Mouse (Mus musculus) liver, embryonic 15.5 days (tissue): Measurements from ENCODE around the gene Atp1a4. TPM values are rescaled to one million over a fixed set of nuclear protein-coding genes. Genes with fewer than 3 reads are reported as not detected.

ENCODE experiments used
- ATAC-seq: fragments of 200-750 bp; cut with Nextera tagmentation; 2 replicates; pipeline ENCODE4 v1.8.0; 2017; ENCODE audit warnings: moderate number of reproducible peaks, mild to moderate bottlenecking, moderate library complexity; ENCODE audit not compliant: insufficient read depth
- H3K27ac ChIP-seq: fragments of 300-500 bp; sonication (generic); replicated peaks from 2 replicates; pipeline ENCODE4 v1.5.1; 2015; ENCODE audit warnings: mild to moderate bottlenecking, inconsistent platforms
- H3K27me3 ChIP-seq: fragments of 300-500 bp; sonication (generic); 2 replicates; pipeline ENCODE4 v1.6.1; 2015; ENCODE audit warnings: mild to moderate bottlenecking, inconsistent platforms
- H3K36me3 ChIP-seq: fragments of 300-500 bp; sonication (generic); replicated peaks from 2 replicates; pipeline ENCODE4 v1.6.1; 2015; ENCODE audit warnings: moderate library complexity, mild to moderate bottlenecking, inconsistent platforms
- H3K4me1 ChIP-seq: fragments of 300-500 bp; sonication (generic); replicated peaks from 2 replicates; pipeline ENCODE4 v1.6.1; 2015; ENCODE audit warnings: inconsistent platforms
- H3K4me2 ChIP-seq: fragments of 300-500 bp; sonication (generic); 2 replicates; pipeline ENCODE4 v1.6.1; 2015; ENCODE audit warnings: moderate library complexity, mild to moderate bottlenecking, inconsistent platforms
- H3K4me3 ChIP-seq: fragments of 300-500 bp; sonication (generic); replicated peaks from 2 replicates; pipeline ENCODE4 v1.5.1; 2015; ENCODE audit warnings: mild to moderate bottlenecking, inconsistent platforms
- H3K9ac ChIP-seq: fragments of 300-500 bp; sonication (generic); 2 replicates; pipeline ENCODE4 v1.6.1; 2015; ENCODE audit warnings: moderate library complexity, mild to moderate bottlenecking, inconsistent platforms
- H3K9me3 ChIP-seq: fragments of 300-500 bp; sonication (generic); replicated peaks from 2 replicates; pipeline ENCODE4 v1.6.1; 2016; ENCODE audit warnings: inconsistent platforms
- WGBS: fragments of 180-500 bp; shearing (Covaris S2); methylation state at CpG from one replicate; pipeline ENCODE4 v1.1.7; 2015; ENCODE audit warnings: mixed read lengths; ENCODE audit not compliant: insufficient replicate concordance; 5-methylcytosine and 5-hydroxymethylcytosine counted together
- polyA plus RNA-seq: library from polyadenylated mRNA; unstranded; fragments of >200 nt; fragmentation: Nextera tagmentation; extraction: Ambion mirVana; gene quantifications from 2 replicates; pipeline ENCODE4 v1.2.1, GENCODE M21; 2015

The Atp1a4 gene
- polyA plus RNA-seq, 1 experiment from 2014 or later, result 0.02 TPM

DNA sequence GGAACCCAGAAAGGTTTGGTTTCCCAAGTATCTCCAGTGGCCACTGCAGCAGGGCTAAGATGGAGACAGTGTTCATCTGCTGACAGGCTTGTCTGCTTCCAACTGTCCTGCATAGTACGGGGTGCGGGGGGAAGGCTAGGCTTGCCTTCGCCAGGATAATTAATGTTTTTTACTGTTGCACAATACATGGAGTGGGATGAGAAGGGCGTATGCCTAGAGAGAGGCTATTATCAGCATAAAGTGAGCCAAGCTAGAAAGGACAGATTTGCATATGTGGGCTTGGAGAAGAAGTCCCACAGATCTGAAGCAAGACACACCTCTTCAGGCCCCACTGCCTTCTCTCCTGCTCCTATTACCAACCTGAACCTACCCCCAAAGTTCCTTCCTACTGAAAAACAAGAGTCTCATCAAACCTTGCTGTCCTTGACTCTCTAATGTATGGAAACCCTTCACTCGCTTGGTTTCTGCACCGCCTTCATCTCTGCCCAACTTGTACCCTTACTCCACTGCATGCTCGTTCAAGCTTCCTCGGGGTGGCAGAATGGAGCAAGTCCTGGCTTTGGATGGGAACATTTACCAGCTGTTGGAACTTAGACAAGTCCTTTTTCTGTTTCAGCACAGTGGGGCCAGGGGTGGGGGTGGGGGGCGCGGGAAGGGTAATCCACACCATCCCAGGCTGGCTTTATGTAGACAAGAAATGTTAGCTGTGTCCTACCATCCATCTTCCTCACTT, 23.5 kb upstream of the Atp1a4 start:
- Histone ChIP-seq H3K9ac (no peak overlapping the region), H3K4me1 (no peaks in the 10 kb centered on the region), H3K27ac (no peak overlapping the region), H3K4me2 (no peak overlapping the region), H3K36me3 (no peaks in the 10 kb centered on the region), H3K9me3 (no peaks in the 10 kb centered on the region), H3K27me3 (peaks cover 15% of the 10 kb centered on the region; the same call in 1 of the 2 replicates), H3K4me3 (no peak overlapping the region)
- whole genome bisulfite sequencing, result 60% methylated on average over 10 of the region's 10 CpGs
- no peak for ATAC-seq

DNA sequence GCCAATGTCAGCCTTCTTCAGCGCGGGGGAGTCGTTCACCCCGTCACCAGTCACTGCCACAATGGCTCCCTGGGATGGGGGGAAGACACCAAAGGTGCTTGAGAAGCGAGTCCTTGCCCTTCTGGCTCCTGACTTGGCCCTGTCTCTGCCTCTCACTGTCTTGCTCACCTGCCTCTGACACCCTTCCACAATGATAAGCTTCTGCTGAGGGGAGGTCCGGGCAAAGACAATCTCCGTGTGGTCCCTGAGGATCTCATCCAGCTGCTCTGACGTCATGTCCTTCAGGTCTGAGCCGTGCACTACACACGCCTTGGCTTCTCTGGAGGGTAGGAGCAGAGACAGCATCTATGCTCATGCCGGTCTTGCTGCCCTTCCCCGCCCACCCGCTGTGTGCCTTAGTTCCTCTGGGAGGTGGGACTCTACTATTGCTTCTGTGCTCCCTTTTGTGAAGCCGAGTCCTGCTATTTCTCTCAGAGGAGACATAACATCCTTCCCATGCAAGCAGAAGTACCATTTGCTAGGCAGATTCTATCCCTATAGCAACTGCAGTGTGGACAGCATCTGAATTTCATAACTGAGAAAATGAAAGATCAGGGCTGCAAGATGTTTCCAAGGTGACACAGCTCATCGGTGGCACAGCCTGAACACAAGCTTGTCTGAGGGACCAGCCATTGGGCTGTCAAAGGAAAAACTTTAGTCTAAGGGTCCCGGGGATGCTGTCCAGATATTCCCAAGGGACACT, 21.7 kb upstream of the Atp1a4 start:
- Histone ChIP-seq H3K27me3 (peaks cover 12% of the 10 kb centered on the region; the same call in 1 of the 2 replicates), H3K4me2 (no peak overlapping the region), H3K4me3 (no peak overlapping the region), H3K9me3 (no peaks in the 10 kb centered on the region), H3K27ac (no peak overlapping the region), H3K4me1 (no peaks in the 10 kb centered on the region), H3K9ac (no peak overlapping the region), H3K36me3 (no peaks in the 10 kb centered on the region)
- ATAC-seq, result no peak
- WGBS, result 63% methylated on average over 16 of the region's 16 CpGs

DNA sequence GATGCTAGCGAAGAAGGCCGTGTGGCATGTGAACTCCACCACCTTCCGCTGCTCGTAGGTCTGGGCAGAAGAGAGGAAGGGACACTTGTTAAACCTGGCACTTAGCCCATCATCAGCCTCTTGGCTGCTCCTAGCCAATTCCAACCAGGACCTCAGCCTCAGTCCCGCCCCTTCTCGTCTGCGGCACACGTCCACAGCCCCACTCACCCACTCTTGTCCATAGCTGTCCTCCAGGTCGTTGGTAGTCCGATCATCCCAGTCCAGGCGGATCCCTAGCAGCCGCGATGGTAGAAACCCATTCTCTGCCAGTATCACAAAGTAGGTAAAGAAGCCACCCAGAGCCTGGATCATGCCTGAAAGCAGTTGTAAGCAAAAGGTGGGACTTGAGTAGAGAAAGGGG, 20.1 kb upstream of the Atp1a4 start:
- no peak overlapping the region for H3K27ac ChIP-seq
- ATAC-seq, result no peak
- 0 out of 2 replicates have a peak, but pooled peaks cover under 1% of the 10 kb centered on the region for H3K27me3 ChIP-seq
- H3K36me3 ChIP-seq, result no peaks in the 10 kb centered on the region
- no peaks in the 10 kb centered on the region for H3K9me3 ChIP-seq
- H3K4me1 ChIP-seq, result no peaks in the 10 kb centered on the region
- no peak overlapping the region for H3K9ac ChIP-seq
- H3K4me3 ChIP-seq, result no peak overlapping the region
- 83% methylated on average over 13 of the region's 13 CpGs for WGBS
- H3K4me2 ChIP-seq, result no peak overlapping the region

DNA sequence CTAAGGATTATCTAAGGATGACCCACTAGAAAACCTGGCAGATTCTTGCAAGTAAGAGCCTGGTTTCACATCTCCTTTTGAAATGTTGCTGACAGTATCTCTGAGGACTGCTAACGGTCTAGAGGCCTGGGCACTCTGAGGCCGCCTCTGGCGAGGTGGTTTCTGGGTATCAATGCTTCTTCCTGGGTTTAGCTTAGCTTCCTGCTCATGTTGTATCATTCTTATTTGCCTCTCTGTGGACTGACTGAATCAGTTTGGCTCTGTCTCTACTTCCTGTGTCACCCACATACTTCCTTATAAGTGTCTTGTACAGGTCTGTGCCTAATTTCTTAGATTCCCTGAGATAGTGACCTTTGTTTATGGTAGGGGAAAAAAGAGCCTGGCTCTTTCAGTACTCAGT, 19.0 kb upstream of the Atp1a4 start:
- H3K4me3 ChIP-seq, result no peak overlapping the region
- WGBS, result 15% methylated on average over 3 of the region's 3 CpGs

DNA sequence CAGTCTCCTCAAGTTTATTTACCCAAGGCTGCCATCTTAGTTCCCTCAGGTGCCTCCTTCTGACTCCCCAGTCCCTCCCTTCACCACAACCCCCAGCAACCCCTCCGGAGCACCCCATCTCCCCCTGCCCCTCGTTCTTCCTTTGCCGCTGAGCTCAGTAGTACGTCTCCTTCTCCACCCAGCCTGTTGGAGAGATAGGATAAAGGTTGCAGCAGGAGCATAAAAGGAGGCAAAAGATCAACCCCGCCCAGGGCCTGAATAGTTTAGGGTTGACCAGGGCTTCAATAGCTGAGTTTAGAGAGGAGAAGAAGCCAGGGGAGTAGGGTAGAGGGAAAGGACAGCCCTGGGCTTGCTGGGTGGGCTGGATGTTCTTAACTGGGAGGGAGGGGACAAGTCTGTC, 16.3 kb upstream of the Atp1a4 start:
- Histone ChIP-seq H3K27me3 (no peaks in the 10 kb centered on the region), H3K4me3 (no peak overlapping the region), H3K9me3 (no peaks in the 10 kb centered on the region), H3K4me2 (no peak overlapping the region), H3K36me3 (no peaks in the 10 kb centered on the region), H3K27ac (no peak overlapping the region), H3K9ac (no peak overlapping the region), H3K4me1 (no peaks in the 10 kb centered on the region)
- 65% methylated on average over 5 of the region's 5 CpGs for WGBS
- ATAC-seq, result no peak

More for the DNA sequence above, 19.0 kb upstream of the Atp1a4 start:
- no peak overlapping the region for H3K9ac ChIP-seq
- no peaks in the 10 kb centered on the region for H3K36me3 ChIP-seq
- no peaks in the 10 kb centered on the region for H3K27me3 ChIP-seq
- ATAC-seq, result no peak
- H3K4me1 ChIP-seq, result no peaks in the 10 kb centered on the region
- no peaks in the 10 kb centered on the region for H3K9me3 ChIP-seq
- H3K27ac ChIP-seq, result no peak overlapping the region
- H3K4me2 ChIP-seq, result no peak overlapping the region

DNA sequence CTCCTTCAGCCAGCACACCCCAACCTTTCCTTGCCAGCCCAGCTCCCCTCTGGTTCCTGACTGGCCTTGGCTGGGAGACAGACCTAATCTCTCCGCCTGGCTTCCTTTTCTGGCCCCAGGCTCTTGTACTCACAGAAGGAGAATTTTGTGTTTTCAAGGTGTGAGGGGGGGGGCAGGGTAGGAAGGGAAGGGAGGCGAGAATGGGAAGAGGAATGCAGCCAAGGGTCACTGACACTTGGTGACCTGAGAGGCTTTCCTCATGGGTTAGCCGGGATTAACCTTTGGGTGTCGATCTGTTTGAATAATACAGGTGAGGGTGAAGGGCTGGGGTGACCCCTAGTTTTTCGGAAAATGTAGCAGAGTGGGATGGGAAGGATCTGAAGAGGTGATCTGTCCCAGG, 15.9 kb upstream of the Atp1a4 start:
- no peaks in the 10 kb centered on the region for H3K9me3 ChIP-seq
- no peaks in the 10 kb centered on the region for H3K27me3 ChIP-seq
- no peak overlapping the region for H3K27ac ChIP-seq
- H3K4me1 ChIP-seq, result no peaks in the 10 kb centered on the region
- no peak overlapping the region for H3K9ac ChIP-seq
- no peak for ATAC-seq
- H3K4me3 ChIP-seq, result no peak overlapping the region
- whole genome bisulfite sequencing, result 41% methylated on average over 5 of the region's 5 CpGs
- H3K36me3 ChIP-seq, result no peaks in the 10 kb centered on the region
- no peak overlapping the region for H3K4me2 ChIP-seq

DNA sequence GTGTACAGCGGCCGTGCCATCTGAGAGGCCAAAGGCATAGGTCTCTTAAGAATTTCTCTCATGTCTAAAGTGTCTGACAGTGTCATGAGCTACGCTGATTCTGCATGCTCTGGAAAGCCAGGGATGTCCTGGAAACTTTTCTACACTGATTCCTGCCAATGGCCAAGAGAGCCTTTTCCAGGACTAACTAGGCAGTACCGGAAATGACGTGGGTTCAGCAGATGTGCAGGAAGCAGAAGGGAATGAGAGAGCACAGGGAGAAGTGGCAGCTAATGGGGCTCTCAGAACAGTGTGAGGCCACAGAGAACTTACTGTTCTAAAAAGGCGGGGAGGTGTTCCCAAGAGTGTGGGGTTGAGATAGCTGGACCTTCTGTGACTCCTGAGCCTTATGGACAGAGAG, 15.2 kb upstream of the Atp1a4 start:
- Histone ChIP-seq H3K4me2 (no peak overlapping the region), H3K4me1 (no peaks in the 10 kb centered on the region), H3K27me3 (no peaks in the 10 kb centered on the region), H3K27ac (no peak overlapping the region), H3K9me3 (no peaks in the 10 kb centered on the region), H3K4me3 (no peak overlapping the region), H3K36me3 (no peaks in the 10 kb centered on the region), H3K9ac (no peak overlapping the region)
- WGBS, result 71% methylated on average over 6 of the region's 6 CpGs
- ATAC-seq, result no peak

DNA sequence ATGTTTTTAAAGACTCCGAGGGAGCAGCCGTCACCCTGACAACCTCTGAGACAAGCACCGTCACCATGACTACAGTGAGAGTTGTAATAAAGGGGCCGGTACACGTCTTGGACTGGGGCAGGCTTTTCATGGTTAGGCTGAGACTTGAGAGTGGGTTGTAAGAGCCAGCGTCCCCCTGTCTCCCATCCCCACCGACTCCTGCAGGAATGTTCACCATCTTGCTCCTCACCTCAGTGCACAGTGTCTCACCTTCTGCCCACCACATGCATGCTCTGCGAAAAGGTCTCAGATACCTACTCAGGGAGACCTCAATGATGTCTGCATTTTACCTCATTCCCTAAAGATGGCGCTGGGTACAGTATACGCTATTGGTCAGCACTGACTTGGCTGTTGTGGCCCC, 13.6 kb upstream of the Atp1a4 start:
- Histone ChIP-seq H3K27ac (no peak overlapping the region), H3K9ac (no peak overlapping the region), H3K4me2 (no peak overlapping the region), H3K36me3 (no peaks in the 10 kb centered on the region), H3K9me3 (no peaks in the 10 kb centered on the region), H3K4me3 (no peak overlapping the region), H3K4me1 (no peaks in the 10 kb centered on the region), H3K27me3 (no peaks in the 10 kb centered on the region)
- WGBS, result 74% methylated on average over 10 of the region's 10 CpGs
- no peak for ATAC-seq

DNA sequence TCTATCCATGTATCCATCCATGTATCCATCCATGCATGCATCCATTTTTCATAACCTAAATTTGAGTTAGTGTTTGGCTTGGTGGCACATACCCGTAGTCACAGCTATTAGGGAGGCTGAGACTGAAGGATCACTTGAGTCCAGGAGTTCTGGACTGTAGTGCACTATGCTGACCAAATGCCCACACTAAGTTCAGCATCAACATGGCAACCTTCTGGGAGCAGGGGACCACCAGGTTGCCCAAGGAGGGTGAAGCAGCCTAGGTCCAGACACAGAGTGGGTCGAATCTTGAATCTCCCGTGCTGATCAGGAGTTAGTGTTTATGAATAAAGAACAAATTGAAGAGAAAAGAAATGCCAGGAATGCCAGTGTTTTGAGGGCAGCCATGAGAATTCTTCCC, 13.0 kb upstream of the Atp1a4 start:
- Histone ChIP-seq H3K9ac (no peak overlapping the region), H3K9me3 (no peaks in the 10 kb centered on the region), H3K36me3 (no peaks in the 10 kb centered on the region), H3K27ac (no peak overlapping the region), H3K27me3 (no peaks in the 10 kb centered on the region), H3K4me1 (no peaks in the 10 kb centered on the region), H3K4me2 (no peak overlapping the region), H3K4me3 (no peak overlapping the region)
- ATAC-seq, result no peak
- WGBS, result 80% methylated on average over 3 of the region's 3 CpGs

DNA sequence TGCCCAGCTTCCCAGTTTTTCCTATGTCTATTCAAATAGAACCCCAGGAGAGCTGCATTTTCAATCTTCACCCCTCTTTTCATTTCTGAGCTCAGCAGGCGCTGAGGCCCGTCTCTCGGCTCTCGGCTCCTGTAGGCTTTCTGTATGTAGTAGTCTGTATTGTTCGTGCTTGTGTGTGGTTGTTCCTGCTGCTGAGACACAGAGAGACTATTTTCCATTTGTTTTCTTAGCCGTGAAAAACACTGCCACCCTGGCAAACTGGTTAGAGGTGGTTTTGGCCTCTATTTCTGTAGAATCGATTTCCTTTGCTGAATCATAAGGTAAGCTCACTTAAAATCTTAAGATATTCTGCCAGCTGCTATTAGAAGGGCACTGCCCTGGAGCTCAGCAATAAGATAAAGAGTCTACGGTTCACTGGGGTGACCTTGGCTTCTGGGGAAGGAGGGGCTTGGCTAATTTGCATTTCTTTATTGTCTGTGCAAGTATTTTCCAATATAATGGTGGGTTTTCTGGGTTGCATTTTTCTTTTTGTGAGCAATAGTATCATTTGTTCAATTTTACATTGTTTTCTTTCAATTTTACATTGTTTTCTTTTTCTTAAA, 3.4 kb upstream of the Atp1a4 start, which contains the start of gene Igsf8:
Igsf8 (plus strand) TSS at position 165 of the 602 bp plus-strand sequence.
- no peaks in the 10 kb centered on the region for H3K27me3 ChIP-seq
- 57% methylated on average over 8 of the region's 8 CpGs for WGBS
- H3K9ac ChIP-seq, result no peak within 1 kb of the TSS
- no peak for ATAC-seq
- H3K27ac ChIP-seq, result no peak within 1 kb of the TSS
- H3K9me3 ChIP-seq, result no peaks in the 10 kb centered on the region
- no peaks in the 10 kb centered on the region for H3K36me3 ChIP-seq
- no peaks in the 10 kb centered on the region for H3K4me1 ChIP-seq
- no peak within 1 kb of the TSS for H3K4me2 ChIP-seq
- no peak within 1 kb of the TSS for H3K4me3 ChIP-seq

DNA sequence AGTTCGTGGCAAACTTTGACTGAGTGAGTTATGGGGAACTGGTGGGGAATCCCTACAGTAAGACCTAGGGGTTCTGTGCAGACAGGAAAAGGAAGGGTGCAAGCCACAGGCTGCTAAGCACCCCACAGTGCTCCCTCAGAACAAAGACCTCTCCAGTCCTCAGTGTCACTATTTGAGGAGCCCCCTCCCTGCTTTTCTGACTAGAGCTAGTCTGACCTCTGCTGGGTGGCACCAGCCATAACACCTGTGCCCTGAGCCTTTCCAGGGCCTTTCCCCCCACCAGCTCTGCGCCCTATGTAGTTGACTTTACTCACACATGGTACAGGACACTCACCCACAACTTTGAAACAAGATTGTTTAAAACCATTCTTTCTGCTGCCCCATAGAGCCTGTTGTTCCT, 10.5 kb downstream of the Atp1a4 start:
- Histone ChIP-seq H3K4me1 (no peaks in the 10 kb centered on the region), H3K9ac (no peak overlapping the region), H3K4me3 (no peak overlapping the region), H3K4me2 (no peak overlapping the region), H3K27me3 (peaks cover 32% of the 10 kb centered on the region), H3K27ac (no peak overlapping the region), H3K36me3 (no peaks in the 10 kb centered on the region), H3K9me3 (no peaks in the 10 kb centered on the region)
- WGBS, result 36% methylated on average over 2 of the region's 2 CpGs
- no peak for ATAC-seq
